Mouse (Mus musculus): ENCODE measurements around the gene Btg2. TPM values are rescaled to one million over a fixed set of nuclear protein-coding genes. Genes with fewer than 3 reads are reported as not detected.

The Btg2 gene
- total and polyA plus RNA-seq, 3 experiments, result 29.9 to 33.5 (median 31.0) TPM

- TF ChIP-seq CTCF (IDR thresholded peaks at IDR 0.05) (no peak), POLR2A (IDR thresholded peaks at IDR 0.05; ENCODE audit: insufficient read depth, low read depth, low read length) (no peak), EP300 (IDR thresholded peaks at IDR 0.05; ENCODE audit: insufficient read depth, low read depth, low read length) (no peak)
- Histone ChIP-seq H3K27ac (peak overlapping the region; percentile 72), H3K9ac (ENCODE audit: low read depth, low read length) (no peak overlapping the region), H3K79me2 (replicated peaks; ENCODE audit: control insufficient read depth, insufficient read depth, low read length) (no peaks in the 10 kb centered on the region), H3K27me3 (ENCODE audit: control insufficient read depth, insufficient read depth, low read length) (no peaks in the 10 kb centered on the region), H3K36me3 (ENCODE audit: control insufficient read depth, insufficient read depth, low read length) (no peaks in the 10 kb centered on the region), H3K4me1 (ENCODE audit: control insufficient read depth, insufficient read depth, low read length) (peaks cover 34% of the 10 kb centered on the region), H3K4me3 (no peak overlapping the region)
- DNase-seq, result no peak
- intact Hi-C loops (cut with DNase I), result no loop called here
- WGBS, result 70% methylated on average over 3 of the region's 3 CpGs
These were observed 7.1 kb upstream of the Btg2 start for GRCm38 (mm10) chr1:134086017-134086416.

GRCm38 (mm10) chr1:134084128-134084527 lies 5.2 kb upstream of the Btg2 start:
- intact Hi-C loops (cut with DNase I), result no loop called here
- Histone ChIP-seq H3K79me2 (replicated peaks; ENCODE audit: control insufficient read depth, insufficient read depth, low read length) (no peaks in the 10 kb centered on the region), H3K36me3 (ENCODE audit: control insufficient read depth, insufficient read depth, low read length) (no peaks in the 10 kb centered on the region), H3K27ac (peak overlapping the region; percentile 92), H3K4me1 (ENCODE audit: control insufficient read depth, insufficient read depth, low read length) (peaks cover 42% of the 10 kb centered on the region), H3K4me3 (no peak overlapping the region), H3K27me3 (ENCODE audit: control insufficient read depth, insufficient read depth, low read length) (no peaks in the 10 kb centered on the region), H3K9ac (ENCODE audit: low read depth, low read length) (no peak overlapping the region)
- TF ChIP-seq EP300 (IDR thresholded peaks at IDR 0.05; ENCODE audit: insufficient read depth, low read depth, low read length), result 0 out of 2 replicates have a peak, but pooled peaks have one; percentile 33
- no peak for TF ChIP-seq POLR2A (IDR thresholded peaks at IDR 0.05; ENCODE audit: insufficient read depth, low read depth, low read length)
- peak in 1 of 2 experiments; percentile 35 for DNase-seq
- WGBS, result 52% methylated on average over 3 of the region's 3 CpGs

GRCm38 (mm10) chr1:134083676-134084075 lies 4.8 kb upstream of the Btg2 start:
- DNase-seq, result peak; percentile 21 to 40
- Histone ChIP-seq H3K9ac (ENCODE audit: low read depth, low read length) (no peak overlapping the region), H3K27ac (peak overlapping the region; percentile 92)

GRCm38 (mm10) chr1:134082987-134083516 lies 4.1 kb upstream of the Btg2 start:
- H3K4me1 ChIP-seq (ENCODE audit: control insufficient read depth, insufficient read depth, low read length), result peaks cover 42% of the 10 kb centered on the region
- peak overlapping the region; percentile 92 for H3K27ac ChIP-seq
- peaks cover 2% of the 10 kb centered on the region for H3K79me2 ChIP-seq (replicated peaks; ENCODE audit: control insufficient read depth, insufficient read depth, low read length)
- intact Hi-C loops (cut with DNase I), result no loop called here
- WGBS, result 11% methylated on average over 11 of the region's 11 CpGs
- 0 out of 2 replicates have a peak, but pooled peaks have one; percentile 6 for TF ChIP-seq EP300 (IDR thresholded peaks at IDR 0.05; ENCODE audit: insufficient read depth, low read depth, low read length)
- no peak for TF ChIP-seq CTCF (IDR thresholded peaks at IDR 0.05)
- TF ChIP-seq POLR2A (IDR thresholded peaks at IDR 0.05; ENCODE audit: insufficient read depth, low read depth, low read length), result no peak
- no peak overlapping the region for H3K4me3 ChIP-seq
- no peaks in the 10 kb centered on the region for H3K36me3 ChIP-seq (ENCODE audit: control insufficient read depth, insufficient read depth, low read length)
- peak overlapping the region; percentile 17 for H3K9ac ChIP-seq (ENCODE audit: low read depth, low read length)
- DNase-seq, result peak; percentile 79 to 81
- H3K27me3 ChIP-seq (ENCODE audit: control insufficient read depth, insufficient read depth, low read length), result no peaks in the 10 kb centered on the region

More at GRCm38 (mm10) chr1:134083676-134084075, 4.8 kb upstream of the Btg2 start:
- no peak overlapping the region for H3K4me3 ChIP-seq
- intact Hi-C loops (cut with DNase I), result no loop called here
- 75% methylated on average over 8 of the region's 8 CpGs for WGBS
- peaks cover 42% of the 10 kb centered on the region for H3K4me1 ChIP-seq (ENCODE audit: control insufficient read depth, insufficient read depth, low read length)
- no peak for TF ChIP-seq CTCF (IDR thresholded peaks at IDR 0.05)
- TF ChIP-seq EP300 (IDR thresholded peaks at IDR 0.05; ENCODE audit: insufficient read depth, low read depth, low read length), result no peak
- TF ChIP-seq POLR2A (IDR thresholded peaks at IDR 0.05; ENCODE audit: insufficient read depth, low read depth, low read length), result no peak
- no peaks in the 10 kb centered on the region for H3K36me3 ChIP-seq (ENCODE audit: control insufficient read depth, insufficient read depth, low read length)
- H3K27me3 ChIP-seq (ENCODE audit: control insufficient read depth, insufficient read depth, low read length), result no peaks in the 10 kb centered on the region
- H3K79me2 ChIP-seq (replicated peaks; ENCODE audit: control insufficient read depth, insufficient read depth, low read length), result no peaks in the 10 kb centered on the region

- Histone ChIP-seq H3K4me3 (no peak overlapping the region), H3K36me3 (ENCODE audit: control insufficient read depth, insufficient read depth, low read length) (peaks cover 13% of the 10 kb centered on the region), H3K79me2 (replicated peaks; ENCODE audit: control insufficient read depth, insufficient read depth, low read length) (peaks cover 2% of the 10 kb centered on the region), H3K4me1 (ENCODE audit: control insufficient read depth, insufficient read depth, low read length) (peaks cover 33% of the 10 kb centered on the region), H3K9ac (ENCODE audit: low read depth, low read length) (no peak overlapping the region), H3K27me3 (ENCODE audit: control insufficient read depth, insufficient read depth, low read length) (no peaks in the 10 kb centered on the region), H3K27ac (peak overlapping the region; percentile 99)
- WGBS, result 61% methylated on average over 5 of the region's 5 CpGs
- TF ChIP-seq EP300 (IDR thresholded peaks at IDR 0.05; ENCODE audit: insufficient read depth, low read depth, low read length) (0 out of 2 replicates have a peak, but pooled peaks have one; percentile 28), CTCF (IDR thresholded peaks at IDR 0.05) (no peak), POLR2A (IDR thresholded peaks at IDR 0.05; ENCODE audit: insufficient read depth, low read depth, low read length) (no peak)
- peak; percentile 34 to 36 for DNase-seq
- intact Hi-C loops (cut with DNase I), result loop anchor here (1.0 kb wide), 1 partner anchor 11 kb away; no protein-coding TSS in a partner anchor
These were observed 2.0 kb upstream of the Btg2 start for GRCm38 (mm10) chr1:134080881-134081450.

- Histone ChIP-seq H3K27me3 (ENCODE audit: control insufficient read depth, insufficient read depth, low read length) (no peaks in the 10 kb centered on the region), H3K4me1 (ENCODE audit: control insufficient read depth, insufficient read depth, low read length) (peaks cover 32% of the 10 kb centered on the region), H3K79me2 (replicated peaks; ENCODE audit: control insufficient read depth, insufficient read depth, low read length) (peaks cover 2% of the 10 kb centered on the region), H3K27ac (peak overlapping the region; percentile 99), H3K36me3 (ENCODE audit: control insufficient read depth, insufficient read depth, low read length) (peaks cover 18% of the 10 kb centered on the region), H3K4me3 (no peak overlapping the region), H3K9ac (ENCODE audit: low read depth, low read length) (0 out of 2 replicates have a peak overlapping the region, but pooled peaks have one; percentile 45)
- WGBS, result 86% methylated on average over 4 of the region's 4 CpGs
- peak; percentile 11 to 32 for DNase-seq
- no peak for TF ChIP-seq EP300 (IDR thresholded peaks at IDR 0.05; ENCODE audit: insufficient read depth, low read depth, low read length)
- TF ChIP-seq CTCF (IDR thresholded peaks at IDR 0.05), result no peak
- no peak for TF ChIP-seq POLR2A (IDR thresholded peaks at IDR 0.05; ENCODE audit: insufficient read depth, low read depth, low read length)
- intact Hi-C loops (cut with DNase I), result no loop called here
These were observed 1.5 kb upstream of the Btg2 start for GRCm38 (mm10) chr1:134080406-134080805.
